Mouse (Mus musculus) neural tube, embryonic 12.5 days (tissue): Measurements from ENCODE around the gene Pgrmc1. TPM values are rescaled to one million over a fixed set of nuclear protein-coding genes. Genes with fewer than 3 reads are reported as not detected.
"Not testable (repeated sequence)": the region's sequence is repeated elsewhere in the genome, so short reads cannot be mapped to it uniquely, and the experiment has no call there.

Experiments used
- ATAC-seq: fragments of 200-750 bp; cut with Nextera tagmentation; 2 replicates; pipeline ENCODE4 v1.8.0; 2017; ENCODE audit warnings: low read depth, mild to moderate bottlenecking, moderate TSS enrichment, moderate library complexity; ENCODE audit not compliant: low FRiP score
- H3K27ac ChIP-seq: fragments of 300-500 bp; sonication (generic); 2 replicates; pipeline ENCODE4 v1.5.1; 2016
- H3K27me3 ChIP-seq: fragments of 300-500 bp; sonication (generic); replicated peaks from 2 replicates; pipeline ENCODE4 v1.6.1; 2016; ENCODE audit warnings: mild to moderate bottlenecking
- H3K36me3 ChIP-seq: fragments of 300-500 bp; sonication (generic); 2 replicates; pipeline ENCODE4 v1.6.1; 2016; ENCODE audit warnings: mild to moderate bottlenecking
- H3K4me1 ChIP-seq: fragments of 300-500 bp; sonication (generic); 2 replicates; pipeline ENCODE4 v1.6.1; 2016
- H3K4me2 ChIP-seq: fragments of 300-500 bp; sonication (generic); replicated peaks from 2 replicates; pipeline ENCODE4 v1.6.1; 2016; ENCODE audit warnings: mild to moderate bottlenecking
- H3K4me3 ChIP-seq: fragments of 300-500 bp; sonication (generic); 2 replicates; pipeline ENCODE4 v1.5.1; 2016
- H3K9ac ChIP-seq: fragments of 300-500 bp; sonication (generic); 2 replicates; pipeline ENCODE4 v1.6.1; 2016; ENCODE audit warnings: mild to moderate bottlenecking
- H3K9me3 ChIP-seq: fragments of 300-500 bp; sonication (generic); 2 replicates; pipeline ENCODE4 v1.6.1; 2016; ENCODE audit warnings: mild to moderate bottlenecking
- WGBS: fragments of 180-500 bp; shearing (Covaris S2); methylation state at CpG from one replicate; pipeline ENCODE4 v1.1.7; 2016; 5-methylcytosine and 5-hydroxymethylcytosine counted together
- polyA plus RNA-seq: library from polyadenylated mRNA; unstranded; fragments of >200 nt; fragmentation: Nextera tagmentation; extraction: Ambion mirVana; gene quantifications from 2 replicates; pipeline ENCODE4 v1.2.1, GENCODE M21; 2016

The Pgrmc1 gene
- 393 TPM in 2 replicates for polyA plus RNA-seq

- Histone ChIP-seq H3K4me3 (peak within 1 kb of the TSS; percentile 55), H3K27ac (peak within 1 kb of the TSS; percentile 37), H3K9me3 (no peaks in the 10 kb centered on the region), H3K4me2 (peak within 1 kb of the TSS; percentile 60), H3K9ac (peak within 1 kb of the TSS; percentile 80), H3K4me1 (peaks cover 9% of the 10 kb centered on the region), H3K36me3 (0 out of 2 replicates have a peak, but pooled peaks cover 1% of the 10 kb centered on the region), H3K27me3 (no peaks in the 10 kb centered on the region)
- WGBS, result 16% methylated on average over 35 of the region's 45 CpGs
- peak; percentile 94 for ATAC-seq
These were observed at the start of gene Pgrmc1 for GRCm38 (mm10) chrX:36597707-36598389. Gene Pgrmc1 (plus strand): TSS chrX:36598206.

GRCm38 (mm10) chrX:36548798-36549197 lies 49.2 kb upstream of the Pgrmc1 start:
- Histone ChIP-seq H3K9me3 (no peaks in the 10 kb centered on the region), H3K27me3 (no peaks in the 10 kb centered on the region), H3K36me3 (no peaks in the 10 kb centered on the region), H3K4me3 (no peak overlapping the region), H3K27ac (no peak overlapping the region), H3K4me1 (no peaks in the 10 kb centered on the region), H3K4me2 (no peak overlapping the region), H3K9ac (no peak overlapping the region)
- no peak for ATAC-seq
- 73% methylated on average over 5 of the region's 5 CpGs for WGBS

GRCm38 (mm10) chrX:36550906-36551305 lies 47.1 kb upstream of the Pgrmc1 start:
- H3K9ac ChIP-seq, result no peak overlapping the region
- H3K4me3 ChIP-seq, result no peak overlapping the region
- H3K36me3 ChIP-seq, result no peaks in the 10 kb centered on the region
- H3K9me3 ChIP-seq, result no peaks in the 10 kb centered on the region
- H3K27ac ChIP-seq, result no peak overlapping the region
- WGBS, result 35% methylated on average over 5 of the region's 5 CpGs
- H3K4me1 ChIP-seq, result no peaks in the 10 kb centered on the region
- H3K4me2 ChIP-seq, result no peak overlapping the region
- ATAC-seq, result no peak
- no peaks in the 10 kb centered on the region for H3K27me3 ChIP-seq

- Histone ChIP-seq H3K27me3 (no peaks in the 10 kb centered on the region), H3K36me3 (no peaks in the 10 kb centered on the region), H3K9ac (no peak overlapping the region), H3K4me3 (no peak overlapping the region), H3K4me2 (no peak overlapping the region), H3K4me1 (no peaks in the 10 kb centered on the region), H3K27ac (no peak overlapping the region), H3K9me3 (no peaks in the 10 kb centered on the region)
- 57% methylated on average over 6 of the region's 6 CpGs for WGBS
- ATAC-seq, result no peak
These were observed 46.7 kb upstream of the Pgrmc1 start for GRCm38 (mm10) chrX:36551351-36551750.

GRCm38 (mm10) chrX:36552055-36552587 lies 45.9 kb upstream of the Pgrmc1 start:
- Histone ChIP-seq H3K4me3 (no peak overlapping the region), H3K4me1 (no peaks in the 10 kb centered on the region), H3K27ac (no peak overlapping the region), H3K9ac (no peak overlapping the region), H3K9me3 (no peaks in the 10 kb centered on the region), H3K4me2 (no peak overlapping the region), H3K36me3 (no peaks in the 10 kb centered on the region), H3K27me3 (no peaks in the 10 kb centered on the region)
- 41% methylated on average over 5 of the region's 5 CpGs for WGBS
- ATAC-seq, result no peak

GRCm38 (mm10) chrX:36552715-36553114 lies 45.3 kb upstream of the Pgrmc1 start:
- no peak overlapping the region for H3K27ac ChIP-seq
- H3K4me1 ChIP-seq, result no peaks in the 10 kb centered on the region
- H3K27me3 ChIP-seq, result no peaks in the 10 kb centered on the region
- no peaks in the 10 kb centered on the region for H3K9me3 ChIP-seq
- no peaks in the 10 kb centered on the region for H3K36me3 ChIP-seq
- H3K4me3 ChIP-seq, result no peak overlapping the region
- no peak overlapping the region for H3K4me2 ChIP-seq
- H3K9ac ChIP-seq, result no peak overlapping the region
- ATAC-seq, result no peak
- 73% methylated on average over 3 of the region's 3 CpGs for WGBS

GRCm38 (mm10) chrX:36555196-36555595 lies 42.8 kb upstream of the Pgrmc1 start:
- not testable (repeated sequence) for H3K4me1 ChIP-seq, H3K36me3 ChIP-seq, ATAC-seq, H3K9ac ChIP-seq, H3K27ac ChIP-seq, H3K4me3 ChIP-seq, H3K27me3 ChIP-seq, H3K9me3 ChIP-seq, H3K4me2 ChIP-seq
- WGBS, result 40% methylated on average over 2 of the region's 2 CpGs

GRCm38 (mm10) chrX:36560170-36560569 lies 37.8 kb upstream of the Pgrmc1 start:
- no peaks in the 10 kb centered on the region for H3K36me3 ChIP-seq
- no peak for ATAC-seq
- H3K4me3 ChIP-seq, result no peak overlapping the region
- no peaks in the 10 kb centered on the region for H3K9me3 ChIP-seq
- WGBS, result 88% methylated on average over 4 of the region's 4 CpGs
- H3K27me3 ChIP-seq, result no peaks in the 10 kb centered on the region
- no peak overlapping the region for H3K27ac ChIP-seq
- H3K4me1 ChIP-seq, result no peaks in the 10 kb centered on the region
- H3K9ac ChIP-seq, result no peak overlapping the region
- H3K4me2 ChIP-seq, result no peak overlapping the region

- no peak overlapping the region for H3K27ac ChIP-seq
- no peaks in the 10 kb centered on the region for H3K27me3 ChIP-seq
- H3K4me2 ChIP-seq, result no peak overlapping the region
- ATAC-seq, result no peak
- 17% methylated on average over 7 of the region's 7 CpGs for WGBS
- no peaks in the 10 kb centered on the region for H3K4me1 ChIP-seq
- H3K4me3 ChIP-seq, result no peak overlapping the region
- H3K36me3 ChIP-seq, result no peaks in the 10 kb centered on the region
- no peak overlapping the region for H3K9ac ChIP-seq
- H3K9me3 ChIP-seq, result no peaks in the 10 kb centered on the region
These were observed 36.4 kb upstream of the Pgrmc1 start for GRCm38 (mm10) chrX:36561650-36562049.

- Histone ChIP-seq H3K9ac (no peak overlapping the region), H3K9me3 (no peaks in the 10 kb centered on the region), H3K36me3 (no peaks in the 10 kb centered on the region), H3K4me3 (no peak overlapping the region), H3K27me3 (no peaks in the 10 kb centered on the region), H3K4me2 (no peak overlapping the region), H3K4me1 (no peaks in the 10 kb centered on the region), H3K27ac (no peak overlapping the region)
- 35% methylated on average over 3 of the region's 3 CpGs for WGBS
- no peak for ATAC-seq
These were observed 35.9 kb upstream of the Pgrmc1 start for GRCm38 (mm10) chrX:36562079-36562478.

- no peak overlapping the region for H3K27ac ChIP-seq
- no peaks in the 10 kb centered on the region for H3K36me3 ChIP-seq
- H3K27me3 ChIP-seq, result no peaks in the 10 kb centered on the region
- H3K4me3 ChIP-seq, result no peak overlapping the region
- no peaks in the 10 kb centered on the region for H3K4me1 ChIP-seq
- no peak overlapping the region for H3K9ac ChIP-seq
- 64% methylated on average over 1 of the region's 1 CpGs for WGBS
- no peak; the same call in 1 of the 2 replicates for ATAC-seq
- H3K4me2 ChIP-seq, result no peak overlapping the region
- no peaks in the 10 kb centered on the region for H3K9me3 ChIP-seq
These were observed 11.2 kb upstream of the Pgrmc1 start for GRCm38 (mm10) chrX:36586629-36587303.

- Histone ChIP-seq H3K9ac (no peak overlapping the region), H3K4me2 (no peak overlapping the region), H3K36me3 (no peaks in the 10 kb centered on the region), H3K9me3 (no peaks in the 10 kb centered on the region), H3K4me1 (no peaks in the 10 kb centered on the region), H3K4me3 (no peak overlapping the region), H3K27me3 (no peaks in the 10 kb centered on the region), H3K27ac (no peak overlapping the region)
- peak; percentile 87; the same call in 1 of the 2 replicates for ATAC-seq
- WGBS, result 64% methylated on average over 8 of the region's 8 CpGs
These were observed 10.4 kb upstream of the Pgrmc1 start for GRCm38 (mm10) chrX:36587304-36588209.
